Mouse (Mus musculus) limb, embryonic 15.5 days (tissue): ENCODE results near the gene Olfr469. TPM values are rescaled to one million over a fixed set of nuclear protein-coding genes. Genes with fewer than 3 reads are reported as not detected.

Experiments used
- polyA plus RNA-seq: library from polyadenylated mRNA; unstranded; fragments of >200 nt; fragmentation: Nextera tagmentation; extraction: Ambion mirVana; gene quantifications from 2 replicates; pipeline ENCODE4 v1.2.1, GENCODE M21; 2015

The Olfr469 gene
- polyA plus RNA-seq, 1 experiment from 2014 or later: not detected

Other genes with a start within 250 kb of the Olfr469 start
- gene Ppfibp2, start 230.3 kb downstream of the Olfr469 start, polyA plus RNA-seq: 18.2 and 21.2 TPM in 2 replicates
- gene 5330417H12Rik, start 200.4 kb downstream of the Olfr469 start, polyA plus RNA-seq: not detected in 2 replicates
- gene Cyb5r2, start 67.5 kb downstream of the Olfr469 start, polyA plus RNA-seq: 0.42 and 0.46 TPM in 2 replicates
- not detected in 2 replicates for gene Ovch2, start 24.3 kb downstream of the Olfr469 start, polyA plus RNA-seq
- not detected in 2 replicates for gene Olfr467, start 13.3 kb downstream of the Olfr469 start, polyA plus RNA-seq
- not detected in 2 replicates for gene Olfr470, start 21.9 kb upstream of the Olfr469 start, polyA plus RNA-seq
- gene Olfr472, start 72.4 kb upstream of the Olfr469 start, polyA plus RNA-seq: not detected in 2 replicates
- not detected in 2 replicates for gene Olfr473, start 104.9 kb upstream of the Olfr469 start, polyA plus RNA-seq
- gene Olfr474, start 129.1 kb upstream of the Olfr469 start, polyA plus RNA-seq: not detected in 2 replicates
- not detected in 2 replicates for gene Olfr476, start 139.3 kb upstream of the Olfr469 start, polyA plus RNA-seq
- gene Olfr477, start 161.2 kb upstream of the Olfr469 start, polyA plus RNA-seq: not detected in 2 replicates
- not detected in 2 replicates for gene Olfr478, start 208.4 kb upstream of the Olfr469 start, polyA plus RNA-seq
- not detected in 2 replicates for gene Olfr479, start 225.2 kb upstream of the Olfr469 start, polyA plus RNA-seq
- not detected in 2 replicates for gene Olfr480, start 241.8 kb upstream of the Olfr469 start, polyA plus RNA-seq